Mouse (Mus musculus): ENCODE data around the gene Pdpk1.
"Not testable (repeated sequence)": the region's sequence is repeated elsewhere in the genome, so short reads cannot be mapped to it uniquely, and the experiment has no call there.

Pdpk1 gene

GRCm38 (mm10) chr17:24162584-24163175, 12.0 kb upstream of the Pdpk1 start:
- DNase-seq: peak; percentile 66

DNA sequence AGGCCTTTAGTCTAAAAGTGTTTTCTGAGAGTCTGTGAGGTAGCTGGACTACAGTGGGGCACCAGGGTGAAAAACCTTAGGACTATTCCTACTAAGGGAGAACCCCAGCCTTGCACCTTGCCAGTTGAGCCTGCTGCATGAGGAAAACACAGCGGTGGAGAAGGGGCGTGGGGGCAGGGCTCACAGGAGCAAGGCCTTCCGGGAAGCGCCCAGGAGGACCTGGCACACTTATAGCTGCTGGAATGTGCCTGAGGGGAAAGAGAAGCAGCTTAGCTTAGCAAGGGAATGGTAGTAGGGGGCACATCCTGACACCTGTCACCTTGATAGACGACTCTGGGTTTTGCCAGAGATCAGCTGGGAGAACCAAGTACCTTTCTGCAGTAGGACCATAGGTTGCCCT, 10.7 kb upstream of the Pdpk1 start:
- no peak for DNase-seq

DNA sequence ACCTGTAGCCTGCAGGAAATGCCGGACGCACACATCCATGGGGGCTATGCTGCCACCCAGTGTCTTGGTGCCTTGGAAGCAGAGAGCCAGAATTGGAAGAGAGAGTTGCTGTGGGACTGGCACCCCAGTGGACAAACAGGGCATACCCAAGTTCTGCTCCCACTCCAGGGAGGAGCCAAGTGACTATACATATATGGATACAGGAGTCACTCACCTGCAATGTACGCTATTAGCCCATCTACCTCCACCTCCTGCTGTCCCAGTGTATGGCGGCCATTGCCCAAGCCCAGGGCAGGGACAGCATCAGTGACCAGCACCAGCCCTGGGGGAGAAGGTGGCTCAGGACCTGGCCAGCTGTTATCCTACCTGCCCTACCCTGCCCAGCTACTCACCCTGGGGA, 6.8 kb upstream of the Pdpk1 start:
- no peak for DNase-seq

DNA sequence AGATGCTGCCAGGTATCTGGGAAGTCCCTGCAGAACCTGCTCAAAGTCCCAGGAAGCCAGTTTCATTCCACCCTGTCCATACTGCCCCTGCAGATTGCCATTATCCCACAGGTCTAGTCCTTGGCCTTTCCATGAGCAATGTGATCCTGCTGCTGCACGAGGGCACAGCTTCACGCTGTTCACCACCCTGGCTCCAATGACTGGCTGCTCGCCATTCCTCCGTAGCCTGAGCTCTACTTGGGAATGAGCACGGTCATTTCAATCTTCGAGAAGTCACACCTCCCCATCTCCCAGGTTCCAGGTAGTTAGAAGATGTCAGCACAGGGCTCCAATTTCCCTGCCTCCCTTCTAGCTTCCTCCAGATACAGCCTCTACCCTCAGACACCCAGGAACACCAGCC, 6.4 kb upstream of the Pdpk1 start:
- DNase-seq: no peak

- DNase-seq: no peak
Measured at GRCm38 (mm10) chr17:24156394-24156793, 5.7 kb upstream of the Pdpk1 start.

- no peak for DNase-seq
Measured at GRCm38 (mm10) chr17:24155742-24156141, 5.0 kb upstream of the Pdpk1 start.

DNA sequence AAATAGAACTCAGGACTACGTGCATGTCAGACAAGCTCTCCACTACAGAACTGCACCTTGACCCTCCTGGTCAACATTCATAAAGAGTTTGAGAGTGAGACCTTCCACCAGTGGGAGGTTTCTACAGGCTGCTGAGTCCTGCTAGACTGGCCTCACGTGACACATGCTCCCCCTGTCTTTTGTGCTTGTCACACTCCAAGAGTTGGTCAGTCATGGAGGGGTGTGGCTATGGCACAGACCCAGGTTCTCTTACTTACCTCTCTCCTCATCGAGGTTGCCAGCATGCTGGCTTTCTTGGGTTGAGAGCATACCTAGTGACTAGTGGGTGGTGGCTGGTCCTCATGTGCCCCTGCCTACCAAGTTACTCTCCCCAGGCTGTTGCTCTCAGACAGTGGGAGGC, 3.7 kb upstream of the Pdpk1 start:
- DNase-seq: no peak

GRCm38 (mm10) chr17:24151890-24152563, 1.3 kb upstream of the Pdpk1 start:
- peak; percentile 91 for DNase-seq

- no peak for DNase-seq
Measured at GRCm38 (mm10) chr17:24151382-24151781, 658 bp upstream of the Pdpk1 start.

GRCm38 (mm10) chr17:24149421-24149820, 1.3 kb downstream of the Pdpk1 start:
- DNase-seq: no peak

DNA sequence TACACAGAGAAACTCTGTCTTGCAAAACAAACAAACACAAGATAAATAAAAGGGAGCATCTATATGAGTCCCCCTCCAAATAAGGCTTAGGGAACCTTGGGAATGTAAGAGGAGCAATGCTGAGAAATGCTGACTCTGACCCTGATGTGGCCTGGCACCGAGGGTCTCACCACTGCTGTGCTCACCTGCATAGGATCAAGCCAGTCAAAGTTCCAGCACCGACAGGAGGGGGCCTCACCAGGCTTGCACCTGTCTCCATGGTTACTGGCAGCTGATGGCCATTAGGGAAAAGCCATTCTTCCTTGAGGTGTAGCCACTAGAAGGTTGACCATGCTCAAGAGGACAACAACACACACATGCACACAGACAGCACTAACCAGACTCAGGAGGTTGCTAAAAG, 7.8 kb downstream of the Pdpk1 start:
- DNase-seq: no peak

- peak; percentile 98 for DNase-seq
Measured at GRCm38 (mm10) chr17:24141425-24141920, 9.3 kb downstream of the Pdpk1 start.

GRCm38 (mm10) chr17:24140845-24141424, 9.8 kb downstream of the Pdpk1 start:
- DNase-seq: peak; percentile 61

GRCm38 (mm10) chr17:24139968-24140367, 10.8 kb downstream of the Pdpk1 start:
- no peak for DNase-seq

- DNase-seq: no peak
Measured at GRCm38 (mm10) chr17:24139256-24139655, 11.5 kb downstream of the Pdpk1 start.

GRCm38 (mm10) chr17:24137226-24137880, 13.4 kb downstream of the Pdpk1 start:
- no peak for DNase-seq

DNA sequence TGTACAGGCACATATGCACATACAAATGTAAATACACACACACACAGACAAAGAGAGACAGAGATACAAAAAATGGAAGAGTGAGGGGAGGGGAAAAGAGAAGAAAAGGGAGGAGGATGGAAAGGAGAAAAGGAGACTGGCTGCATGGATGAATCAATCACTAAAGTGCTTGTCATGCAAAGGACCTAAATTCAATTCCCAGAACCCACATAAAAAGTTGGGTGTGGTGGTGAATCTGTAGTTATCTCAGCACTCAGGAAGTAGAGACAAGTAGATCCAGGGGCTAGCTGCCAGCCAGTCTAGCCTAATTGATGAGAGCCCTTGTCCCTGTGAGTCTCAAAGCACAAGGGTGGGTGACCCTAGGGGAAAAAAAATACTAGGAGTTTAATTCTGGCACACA, 16.7 kb downstream of the Pdpk1 start:
- DNase-seq: no peak

- not testable (repeated sequence) for DNase-seq
Measured at GRCm38 (mm10) chr17:24132919-24133318, 17.8 kb downstream of the Pdpk1 start.

- no peak for DNase-seq
Measured at GRCm38 (mm10) chr17:24131570-24131969, 19.2 kb downstream of the Pdpk1 start.

DNA sequence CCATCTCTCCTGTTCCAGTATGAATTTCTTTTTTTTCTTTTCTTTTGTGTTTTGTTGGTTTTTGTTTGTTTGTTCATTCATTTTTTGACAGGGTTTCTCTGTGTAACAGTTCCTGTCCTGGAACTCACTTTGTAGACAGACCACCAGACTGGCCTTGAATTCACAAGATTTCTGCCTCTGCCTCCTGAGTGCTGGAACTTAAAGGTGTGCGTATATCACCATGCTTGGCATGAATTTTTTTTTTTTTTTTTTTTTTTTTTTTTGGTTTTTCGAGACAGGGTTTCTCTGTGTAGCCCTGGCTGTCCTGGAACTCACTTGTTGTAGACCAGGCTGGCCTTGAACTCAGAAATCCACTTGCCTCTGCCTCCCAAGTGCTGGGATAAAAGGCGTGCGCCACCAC, 21.5 kb downstream of the Pdpk1 start:
- DNase-seq: not testable (repeated sequence)

- DNase-seq: no peak
Measured at GRCm38 (mm10) chr17:24127592-24127991, 23.1 kb downstream of the Pdpk1 start.

GRCm38 (mm10) chr17:24126801-24127200, 23.9 kb downstream of the Pdpk1 start:
- DNase-seq: no peak

DNA sequence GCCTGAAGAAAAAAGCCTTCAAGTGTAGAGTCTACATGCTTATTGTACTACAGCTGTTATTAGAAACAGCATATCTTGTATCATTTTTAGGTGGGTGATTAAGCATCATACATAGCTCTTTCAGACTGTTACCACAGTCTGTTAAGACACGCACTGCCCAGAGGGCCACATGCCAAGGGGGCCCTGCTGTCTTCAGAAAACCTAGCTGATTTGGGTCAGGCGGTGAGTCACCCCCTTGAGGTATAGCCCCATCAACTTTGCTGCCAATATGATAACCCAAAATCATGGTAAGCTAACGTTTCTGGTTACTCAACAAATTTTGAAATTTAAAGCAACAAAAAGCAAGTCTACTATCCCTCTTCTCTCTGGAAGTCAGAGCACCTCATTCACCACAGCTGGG, 31.3 kb downstream of the Pdpk1 start:
- DNase-seq: no peak

- no peak for DNase-seq
Measured at GRCm38 (mm10) chr17:24113031-24113430, 37.7 kb downstream of the Pdpk1 start.

All from liver (tissue).